Comparison of ENCODE assay signal across 30 mouse cellular contexts in genomic region chr1:30938392-30938791, GRCm38 (mm10). TPM values are rescaled to one million over a fixed set of nuclear protein-coding genes. Genes with fewer than 3 reads are reported as not detected.
"Had no signal": no experiment of that assay in that cellular context is flagged by ENCODE, and none has a peak within 500 bp of the region (broad histone marks: within the 10 kb centered on the region; RNA-seq: fewer than 3 reads in every experiment).

No protein-coding gene starts in this region.

- H3K4me1 ChIP-seq: limb, embryonic 12.5 days; limb, embryonic 15.5 days; lung, embryonic 15.5 days; midbrain, embryonic 15.5 days; neural tube, embryonic 12.5 days; stomach, embryonic 15.5 days had no signal

- DNase-seq: kidney, adult 18-20 months; kidney, adult 9 months; kidney, postnatal 14 days; kidney, postnatal 4 days; left cerebral cortex, postnatal 4 days; liver, postnatal 0 days; lung, postnatal 14 days; lung, postnatal 4 days; retina, postnatal 1 day; right cerebral cortex, postnatal 25 days; spleen, adult 18-20 months; thymus, postnatal 25 days had no signal

- H3K9me3 ChIP-seq: limb, embryonic 12.5 days; limb, embryonic 15.5 days; lung, embryonic 15.5 days; midbrain, embryonic 15.5 days; neural tube, embryonic 12.5 days; stomach, embryonic 15.5 days had no signal

- H3K27me3 ChIP-seq: limb, embryonic 12.5 days; limb, embryonic 15.5 days; lung, embryonic 15.5 days; midbrain, embryonic 15.5 days; neural tube, embryonic 12.5 days; stomach, embryonic 15.5 days had no signal

- H3K27ac ChIP-seq: limb, embryonic 12.5 days; limb, embryonic 15.5 days; liver, embryonic 14.5 days; lung, embryonic 15.5 days; midbrain, embryonic 15.5 days; neural tube, embryonic 12.5 days; stomach, embryonic 15.5 days had no signal

- H3K4me2 ChIP-seq: limb, embryonic 12.5 days; limb, embryonic 15.5 days; liver, embryonic 11.5 days; lung, embryonic 15.5 days; midbrain, embryonic 15.5 days; neural tube, embryonic 12.5 days; stomach, embryonic 15.5 days had no signal

- H3K9ac ChIP-seq: limb, embryonic 12.5 days; limb, embryonic 15.5 days; liver, embryonic 14.5 days; liver, postnatal 0 days; lung, embryonic 15.5 days; midbrain, embryonic 15.5 days; neural tube, embryonic 12.5 days; stomach, embryonic 15.5 days had no signal

- ATAC-seq: liver, postnatal 0 days had no signal

- H3K4me3 ChIP-seq: limb, embryonic 12.5 days; limb, embryonic 15.5 days; lung, embryonic 15.5 days; midbrain, embryonic 15.5 days; neural tube, embryonic 12.5 days; stomach, embryonic 15.5 days had no signal

RNA-seq across cellular contexts. Expression of gene AC153137.1, which starts 39.4 kb away (rescaled TPM):
- total RNA-seq: layer of hippocampus, adult 18-20 months; layer of hippocampus, postnatal 14 days; left cerebral cortex, adult 8-10 months; left cerebral cortex, postnatal 14 days; left cerebral cortex, postnatal 4 days; megakaryocyte progenitor cell, adult 5-6 weeks; megakaryocyte-erythroid progenitor cell, adult 5-6 weeks; neutrophil, adult 5-6 weeks had no signal
- polyA plus RNA-seq: intestine, embryonic 16.5 days; kidney, embryonic 16.5 days; limb, embryonic 12.5 days; limb, embryonic 15.5 days; liver, embryonic 11.5 days; liver, embryonic 14.5 days; liver, postnatal 0 days; midbrain, embryonic 15.5 days; neural tube, embryonic 12.5 days; stomach, embryonic 15.5 days; thymus, postnatal 0 days had no signal
